Mouse (Mus musculus) olfactory bulb, adult 2 months (tissue): ENCODE data around the gene 2310033P09Rik.

Source experiments
- CTCF ChIP-seq: fragments of 200-500 bp; IDR thresholded peaks from 2 replicates; pipeline ENCODE4 v1.5.1; 2012; ENCODE audit warnings: low read depth, mild to moderate bottlenecking, low read length, moderate library complexity; ENCODE audit not compliant: insufficient read depth
- POLR2A ChIP-seq: fragments of 200-500 bp; IDR thresholded peaks from 2 replicates; pipeline ENCODE4 v1.6.1; 2012; ENCODE audit warnings: mild to moderate bottlenecking, low read depth, low read length, moderate library complexity; ENCODE audit not compliant: insufficient read depth

- no peak for TF ChIP-seq CTCF
- TF ChIP-seq POLR2A = no peak
Measured at GRCm38 (mm10) chr11:59187706-59188105, 20.4 kb upstream of the 2310033P09Rik start.
